Mouse (Mus musculus) limb, embryonic 11.5 days (tissue): Measurements from ENCODE around the gene Slc30a5. TPM values are rescaled to one million over a fixed set of nuclear protein-coding genes. Genes with fewer than 3 reads are reported as not detected.

Experiments
- ATAC-seq: fragments of 200-750 bp; cut with Nextera tagmentation; 2 replicates; pipeline ENCODE4 v1.8.0; 2017; ENCODE audit warnings: low read depth; ENCODE audit not compliant: insufficient number of reproducible peaks, low FRiP score, low TSS enrichment
- DNase-seq: peaks from one replicate; pipeline ENCODE4 v3.0.0-alpha.2; 2015; ENCODE audit warnings: low spot score
- H3K27ac ChIP-seq: fragments of 300-500 bp; sonication (generic); replicated peaks from 2 replicates; pipeline ENCODE4 v1.5.1; 2014; ENCODE audit warnings: low read depth, mild to moderate bottlenecking, low read length
- H3K27me3 ChIP-seq: fragments of 300-500 bp; sonication (generic); 2 replicates; pipeline ENCODE4 v1.6.1; 2014; ENCODE audit warnings: mild to moderate bottlenecking, low read length, mixed read lengths; ENCODE audit not compliant: control insufficient read depth, insufficient read depth
- H3K36me3 ChIP-seq: fragments of 300-500 bp; sonication (generic); 2 replicates; pipeline ENCODE4 v1.6.1; 2014; ENCODE audit warnings: mild to moderate bottlenecking, low read length, moderate library complexity, mixed read lengths; ENCODE audit not compliant: control insufficient read depth, insufficient read depth
- H3K4me1 ChIP-seq: fragments of 300-500 bp; sonication (generic); 2 replicates; pipeline ENCODE4 v1.6.1; 2014; ENCODE audit warnings: low read length, mixed read lengths; ENCODE audit not compliant: control insufficient read depth, insufficient read depth
- H3K4me2 ChIP-seq: fragments of 300-500 bp; sonication (generic); 2 replicates; pipeline ENCODE4 v1.6.1; 2014; ENCODE audit warnings: low read depth, mild to moderate bottlenecking, moderate library complexity; ENCODE audit not compliant: severe bottlenecking
- H3K4me3 ChIP-seq: fragments of 300-500 bp; sonication (generic); 2 replicates; pipeline ENCODE4 v1.5.1; 2014; ENCODE audit warnings: low read depth, low read length
- H3K9ac ChIP-seq: fragments of 300-500 bp; sonication (generic); 2 replicates; pipeline ENCODE4 v1.6.1; 2014; ENCODE audit warnings: mild to moderate bottlenecking, low read length
- H3K9me3 ChIP-seq: fragments of 300-500 bp; sonication (generic); 2 replicates; pipeline ENCODE4 v1.6.1; 2016; ENCODE audit warnings: low read length; ENCODE audit not compliant: control insufficient read depth
- WGBS: fragments of 180-500 bp; shearing (Covaris S2); extraction: QIAGEN DNeasy Blood & Tissue Kit; methylation state at CpG from one replicate; pipeline ENCODE4 v1.1.7; 2014; 5-methylcytosine and 5-hydroxymethylcytosine counted together
- polyA plus RNA-seq: library from polyadenylated mRNA; unstranded; fragments of >200 nt; fragmentation: Nextera tagmentation; extraction: Ambion mirVana; gene quantifications from 2 replicates; pipeline ENCODE4 v1.2.1, GENCODE M21; 2014

Slc30a5 gene
- polyA plus RNA-seq, 1 experiment from 2014 or later = 52.7 TPM

DNA sequence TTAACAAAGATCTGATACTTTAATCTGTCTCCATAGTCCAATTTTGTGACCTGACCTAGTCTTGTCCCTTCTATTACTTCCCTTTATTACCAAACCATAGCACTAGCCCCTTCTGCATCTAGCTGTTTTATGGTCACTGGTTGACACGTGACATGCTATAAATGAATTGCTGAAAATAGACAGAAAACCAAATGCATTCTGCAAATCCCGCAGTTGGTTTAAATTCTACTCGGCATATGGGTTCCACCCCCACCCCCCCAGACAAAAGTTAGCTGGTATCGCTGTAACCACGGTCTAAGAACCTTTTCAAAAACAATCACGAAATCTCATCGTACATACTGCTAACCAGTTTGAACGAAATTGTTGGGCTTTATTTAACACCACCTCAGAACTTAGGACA, 1.0 kb downstream of the Slc30a5 start:
- peak overlapping the region; percentile 92; the same call in 1 of the 2 replicates for H3K9ac ChIP-seq
- no peaks in the 10 kb centered on the region for H3K27me3 ChIP-seq
- H3K4me3 ChIP-seq = peak overlapping the region; percentile 96
- 8% methylated on average over 8 of the region's 8 CpGs for WGBS
- peaks cover 2% of the 10 kb centered on the region; the same call in 1 of the 2 replicates for H3K36me3 ChIP-seq
- no peak overlapping the region for H3K27ac ChIP-seq
- DNase-seq (no peak), ATAC-seq (no peak)
- peak overlapping the region; percentile 47 for H3K4me2 ChIP-seq
- no peaks in the 10 kb centered on the region for H3K9me3 ChIP-seq
- peaks cover 2% of the 10 kb centered on the region; the same call in 1 of the 2 replicates for H3K4me1 ChIP-seq

DNA sequence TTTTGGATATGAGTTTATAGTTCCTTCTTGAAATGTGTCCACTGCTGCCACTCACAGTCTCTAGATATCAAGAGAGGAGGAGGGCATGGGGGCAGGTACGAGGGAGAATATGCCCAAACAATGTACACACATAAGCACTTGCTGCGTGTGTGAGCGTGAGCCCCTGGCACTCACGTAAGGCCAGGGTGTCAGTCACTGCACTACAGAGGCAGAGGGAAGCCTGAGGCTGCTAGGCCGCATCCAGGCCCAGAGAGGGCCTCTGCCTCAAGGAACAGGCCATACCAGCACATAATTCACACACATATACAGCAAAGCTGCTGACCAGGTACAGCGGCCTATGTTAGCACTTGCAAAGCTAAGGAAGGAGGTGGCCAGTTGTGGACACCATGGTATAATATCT, 2.1 kb downstream of the Slc30a5 start:
- Histone ChIP-seq H3K27me3 (no peaks in the 10 kb centered on the region), H3K9me3 (no peaks in the 10 kb centered on the region), H3K27ac (no peak overlapping the region), H3K36me3 (peaks cover 2% of the 10 kb centered on the region; the same call in 1 of the 2 replicates), H3K4me3 (no peak overlapping the region), H3K9ac (no peak overlapping the region), H3K4me1 (peaks cover 2% of the 10 kb centered on the region; the same call in 1 of the 2 replicates), H3K4me2 (no peak overlapping the region)
- ATAC-seq (no peak), DNase-seq (no peak)
- 86% methylated on average over 6 of the region's 6 CpGs for WGBS

DNA sequence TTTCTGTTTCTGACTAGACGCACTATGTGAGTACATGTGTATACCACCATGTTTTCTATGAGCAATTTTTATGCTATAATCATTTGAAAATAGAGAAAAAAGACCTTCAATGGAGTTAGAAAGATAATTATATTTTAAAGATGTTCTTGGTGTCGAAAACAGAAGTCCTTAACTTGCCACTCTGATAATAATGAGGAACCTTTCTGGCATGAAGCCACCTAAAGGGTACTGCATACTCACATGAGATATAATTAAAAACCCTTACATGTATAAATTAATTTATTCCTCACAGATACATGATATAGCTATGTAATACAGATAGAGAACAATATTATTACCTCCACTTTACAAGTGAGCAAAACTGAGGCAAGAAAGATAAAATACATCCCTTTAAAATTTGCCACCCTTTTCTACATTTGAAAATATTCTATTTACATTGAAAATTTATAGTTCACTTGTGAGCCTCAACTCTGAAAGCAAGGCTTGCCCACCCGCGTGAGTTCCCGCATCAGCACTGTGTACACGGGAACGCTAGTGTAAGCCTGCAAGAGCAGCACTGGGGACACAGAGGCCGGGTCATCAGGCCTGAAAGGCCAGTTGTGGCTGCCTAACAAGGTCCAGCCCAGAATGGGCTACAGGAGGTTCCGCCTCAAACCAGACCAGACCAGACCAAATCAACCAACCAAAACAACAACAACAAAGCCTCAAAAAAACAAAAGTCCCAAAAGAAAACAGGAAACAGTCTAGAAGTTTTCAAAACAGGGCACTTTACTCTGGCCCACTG, 7.4 kb downstream of the Slc30a5 start:
- Histone ChIP-seq H3K4me3 (no peak overlapping the region), H3K9ac (no peak overlapping the region), H3K27me3 (no peaks in the 10 kb centered on the region), H3K4me2 (no peak overlapping the region), H3K27ac (no peak overlapping the region), H3K4me1 (no peaks in the 10 kb centered on the region), H3K9me3 (no peaks in the 10 kb centered on the region), H3K36me3 (peaks cover 9% of the 10 kb centered on the region; the same call in 1 of the 2 replicates)
- 92% methylated on average over 9 of the region's 9 CpGs for WGBS
- ATAC-seq (no peak), DNase-seq (no peak)

DNA sequence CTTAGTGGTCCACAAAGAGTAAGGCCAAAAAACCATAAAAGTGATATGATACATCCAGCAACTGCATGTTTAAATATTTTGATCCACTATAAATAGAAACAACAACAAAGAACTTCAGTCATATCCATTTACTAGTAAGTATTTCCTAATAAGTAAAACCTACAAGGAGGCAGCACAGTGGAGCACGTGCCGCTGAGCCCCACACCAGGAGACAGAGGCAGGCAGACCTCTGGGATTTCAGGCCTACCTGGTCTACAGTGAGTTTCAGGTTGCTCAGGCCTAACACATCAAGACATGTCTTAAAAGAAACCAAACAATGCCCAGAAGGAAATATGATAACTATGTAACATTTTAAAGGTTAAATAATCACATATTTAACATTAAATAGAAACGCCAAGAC, 8.3 kb downstream of the Slc30a5 start:
- no peaks in the 10 kb centered on the region for H3K4me1 ChIP-seq
- H3K27me3 ChIP-seq = no peaks in the 10 kb centered on the region
- ATAC-seq (no peak), DNase-seq (no peak)
- H3K27ac ChIP-seq = no peak overlapping the region
- H3K4me2 ChIP-seq = no peak overlapping the region
- peaks cover 9% of the 10 kb centered on the region; the same call in 1 of the 2 replicates for H3K36me3 ChIP-seq
- H3K9ac ChIP-seq = no peak overlapping the region
- H3K4me3 ChIP-seq = no peak overlapping the region
- H3K9me3 ChIP-seq = no peaks in the 10 kb centered on the region
- 93% methylated on average over 3 of the region's 3 CpGs for WGBS

DNA sequence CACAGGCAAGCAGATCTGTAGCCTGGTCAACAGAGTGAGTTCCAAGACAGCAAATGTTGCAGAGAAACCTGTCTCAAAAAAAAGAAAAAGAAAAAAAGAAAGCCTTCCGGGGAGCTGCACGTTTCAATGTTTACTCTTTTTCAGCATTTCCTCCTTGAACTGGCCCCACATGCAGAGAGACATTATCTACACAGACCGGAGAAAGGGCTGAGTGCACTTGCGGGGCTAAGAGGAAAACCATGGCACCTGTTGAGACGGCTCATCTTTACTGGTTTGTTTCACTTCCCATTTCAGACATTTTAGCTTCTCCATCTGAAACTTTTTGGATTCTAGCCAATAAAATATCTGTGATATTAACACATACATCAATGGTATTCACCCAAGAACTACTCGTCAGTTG, 8.9 kb downstream of the Slc30a5 start:
- Histone ChIP-seq H3K4me3 (no peak overlapping the region), H3K4me1 (no peaks in the 10 kb centered on the region), H3K9ac (no peak overlapping the region), H3K9me3 (no peaks in the 10 kb centered on the region), H3K27ac (no peak overlapping the region), H3K4me2 (no peak overlapping the region), H3K36me3 (peaks cover 9% of the 10 kb centered on the region; the same call in 1 of the 2 replicates), H3K27me3 (no peaks in the 10 kb centered on the region)
- no peak for DNase-seq
- ATAC-seq = no peak
- WGBS = 95% methylated on average over 6 of the region's 6 CpGs

DNA sequence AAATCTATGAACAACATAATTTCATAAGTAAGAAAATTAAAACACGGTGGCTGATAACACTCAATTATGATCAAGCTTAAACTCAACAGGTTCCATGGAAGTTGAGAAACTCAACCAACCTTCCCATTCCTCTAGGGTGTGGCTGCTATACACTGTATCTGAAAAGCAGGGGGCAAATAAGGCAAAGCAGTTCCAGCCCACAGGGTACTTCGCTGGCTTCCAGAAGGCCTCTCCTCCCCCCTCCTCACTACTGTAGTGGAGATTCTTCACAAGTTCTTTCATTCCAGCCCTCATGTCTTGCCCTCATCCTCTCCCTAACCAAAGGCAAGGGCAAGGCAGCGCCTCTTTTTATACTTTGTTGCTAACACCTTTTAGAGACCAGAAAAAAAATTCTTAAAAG, 9.4 kb downstream of the Slc30a5 start:
- ATAC-seq = no peak
- no peaks in the 10 kb centered on the region for H3K4me1 ChIP-seq
- 96% methylated on average over 3 of the region's 3 CpGs for WGBS

DNA sequence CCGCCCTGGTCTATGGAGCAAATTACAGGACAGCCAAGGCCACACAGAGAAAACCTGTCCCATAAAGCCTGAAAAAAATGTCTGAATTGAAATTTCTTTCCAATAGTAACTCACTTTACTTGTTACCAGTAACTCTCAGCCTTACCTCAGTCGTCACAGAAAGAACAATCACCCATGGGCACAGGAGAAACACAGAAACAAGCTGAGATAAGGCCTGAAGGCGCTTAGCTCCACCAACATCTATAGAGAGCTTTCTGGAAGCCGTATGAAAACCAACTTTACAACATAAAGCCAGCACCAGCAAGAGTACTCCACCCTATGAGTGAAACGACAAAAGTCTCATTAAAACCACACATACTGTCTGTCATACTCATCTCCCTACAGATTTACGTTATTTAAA, 18.8 kb downstream of the Slc30a5 start:
- Histone ChIP-seq H3K9ac (no peak overlapping the region), H3K4me2 (no peak overlapping the region), H3K4me3 (no peak overlapping the region), H3K27me3 (no peaks in the 10 kb centered on the region), H3K27ac (no peak overlapping the region), H3K4me1 (no peaks in the 10 kb centered on the region), H3K9me3 (no peaks in the 10 kb centered on the region), H3K36me3 (peaks cover 8% of the 10 kb centered on the region; the same call in 1 of the 2 replicates)
- DNase-seq (no peak), ATAC-seq (no peak)
- 92% methylated on average over 6 of the region's 6 CpGs for WGBS

More for the DNA sequence above, 9.4 kb downstream of the Slc30a5 start:
- no peak overlapping the region for H3K4me2 ChIP-seq
- H3K4me3 ChIP-seq = no peak overlapping the region
- no peaks in the 10 kb centered on the region for H3K9me3 ChIP-seq
- DNase-seq = no peak
- H3K27me3 ChIP-seq = no peaks in the 10 kb centered on the region
- H3K36me3 ChIP-seq = peaks cover 9% of the 10 kb centered on the region; the same call in 1 of the 2 replicates
- H3K27ac ChIP-seq = no peak overlapping the region
- H3K9ac ChIP-seq = no peak overlapping the region

DNA sequence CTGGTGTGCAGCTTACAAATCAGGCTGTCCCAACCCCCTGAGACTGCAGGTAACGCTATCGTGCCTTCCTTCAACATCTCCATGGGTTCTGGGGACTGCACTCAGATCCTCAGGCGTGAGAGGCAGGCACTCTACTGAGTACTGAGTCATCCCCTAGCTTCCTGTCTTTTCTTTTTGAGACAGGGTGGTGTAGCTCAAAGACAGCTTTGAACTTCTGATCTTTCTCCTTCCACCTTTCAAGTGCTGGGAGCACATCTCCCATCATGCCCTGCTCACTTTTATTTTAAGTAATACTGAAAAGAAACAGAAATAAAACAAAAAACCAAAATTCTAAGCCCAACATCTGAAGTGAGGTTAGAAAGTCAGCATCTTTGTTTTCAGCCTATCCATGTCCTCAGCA, 27.5 kb downstream of the Slc30a5 start:
- no peaks in the 10 kb centered on the region for H3K9me3 ChIP-seq
- no peak overlapping the region for H3K4me2 ChIP-seq
- WGBS = 97% methylated on average over 3 of the region's 3 CpGs
- no peaks in the 10 kb centered on the region for H3K4me1 ChIP-seq
- DNase-seq (no peak), ATAC-seq (no peak)
- H3K9ac ChIP-seq = no peak overlapping the region
- H3K27ac ChIP-seq = no peak overlapping the region
- no peak overlapping the region for H3K4me3 ChIP-seq
- H3K27me3 ChIP-seq = no peaks in the 10 kb centered on the region
- H3K36me3 ChIP-seq = peaks cover 19% of the 10 kb centered on the region; the same call in 1 of the 2 replicates
